Mouse (Mus musculus) kidney, embryonic 15.5 days (tissue): Measurements from ENCODE around the gene Gstp3. TPM values are rescaled to one million over a fixed set of nuclear protein-coding genes. Genes with fewer than 3 reads are reported as not detected.

Source experiments
- polyA plus RNA-seq: library from polyadenylated mRNA; unstranded; fragments of >200 nt; fragmentation: Nextera tagmentation; extraction: Ambion mirVana; gene quantifications from 2 replicates; pipeline ENCODE4 v1.2.1, GENCODE M21; 2015

The Gstp3 gene
- polyA plus RNA-seq, 1 experiment from 2014 or later = 1.4 TPM

Other genes with a start within 250 kb of the Gstp3 start
- 58.8 and 63.1 TPM in 2 replicates for gene Chka, start 207.8 kb downstream of the Gstp3 start, polyA plus RNA-seq
- gene Tcirg1, start 152.4 kb downstream of the Gstp3 start, polyA plus RNA-seq = 43.9 and 54.6 TPM in 2 replicates
- gene Ndufs8, start 146.8 kb downstream of the Gstp3 start, polyA plus RNA-seq = 344 and 353 TPM in 2 replicates
- 2.9 and 4.1 TPM in 2 replicates for gene Aldh3b1, start 129.8 kb downstream of the Gstp3 start, polyA plus RNA-seq
- gene Unc93b1, start 124.4 kb downstream of the Gstp3 start, polyA plus RNA-seq = 18.3 and 21.2 TPM in 2 replicates
- 0.06 TPM in 1 of 2 replicates, not detected in the other for gene Aldh3b3, start 100.9 kb downstream of the Gstp3 start, polyA plus RNA-seq
- gene Aldh3b2, start 87.2 kb downstream of the Gstp3 start, polyA plus RNA-seq = 1.7 and 1.8 TPM in 2 replicates
- 28.6 and 35.0 TPM in 2 replicates for gene Acy3, start 73.0 kb downstream of the Gstp3 start, polyA plus RNA-seq
- gene Tbx10, start 66.8 kb downstream of the Gstp3 start, polyA plus RNA-seq = 0.75 and 1.5 TPM in 2 replicates
- gene Nudt8, start 59.0 kb downstream of the Gstp3 start, polyA plus RNA-seq = 31.2 and 36.2 TPM in 2 replicates
- 3.3 and 4.1 TPM in 2 replicates for gene Gm49405, start 58.9 kb downstream of the Gstp3 start, polyA plus RNA-seq
- gene Doc2g, start 56.3 kb downstream of the Gstp3 start, polyA plus RNA-seq = 5.0 and 5.1 TPM in 2 replicates
- gene Ndufv1, start 46.8 kb downstream of the Gstp3 start, polyA plus RNA-seq = 220 and 237 TPM in 2 replicates
- 529 and 563 TPM in 2 replicates for gene Gstp1, start 21.6 kb downstream of the Gstp3 start, polyA plus RNA-seq
- gene Gstp2, start 13.5 kb downstream of the Gstp3 start, polyA plus RNA-seq = 2.4 and 14.9 TPM in 2 replicates
- gene Cabp2, start 22.0 kb upstream of the Gstp3 start, polyA plus RNA-seq = 0.22 and 0.84 TPM in 2 replicates
- 116 and 117 TPM in 2 replicates for gene Cdk2ap2, start 37.6 kb upstream of the Gstp3 start, polyA plus RNA-seq
- 14.0 and 15.8 TPM in 2 replicates for gene Pitpnm1, start 40.4 kb upstream of the Gstp3 start, polyA plus RNA-seq
- 98.0 and 108 TPM in 2 replicates for gene Aip, start 66.3 kb upstream of the Gstp3 start, polyA plus RNA-seq
- not detected in 2 replicates for gene Gpr152, start 80.2 kb upstream of the Gstp3 start, polyA plus RNA-seq
- 0.05 and 0.10 TPM in 2 replicates for gene Cabp4, start 84.5 kb upstream of the Gstp3 start, polyA plus RNA-seq
- 165 and 174 TPM in 2 replicates for gene Coro1b, start 89.0 kb upstream of the Gstp3 start, polyA plus RNA-seq
- 0.42 and 1.2 TPM in 2 replicates for gene Ptprcap, start 94.0 kb upstream of the Gstp3 start, polyA plus RNA-seq
- gene Rps6kb2, start 103.8 kb upstream of the Gstp3 start, polyA plus RNA-seq = 51.5 and 58.5 TPM in 2 replicates
- gene Carns1, start 115.9 kb upstream of the Gstp3 start, polyA plus RNA-seq = 2.9 and 3.1 TPM in 2 replicates
- gene Tbc1d10c, start 131.7 kb upstream of the Gstp3 start, polyA plus RNA-seq = 2.4 and 3.0 TPM in 2 replicates
- gene Ppp1ca, start 132.5 kb upstream of the Gstp3 start, polyA plus RNA-seq = 953 and 971 TPM in 2 replicates
- gene Rad9a, start 142.1 kb upstream of the Gstp3 start, polyA plus RNA-seq = 37.2 and 38.2 TPM in 2 replicates
- gene Clcf1, start 154.7 kb upstream of the Gstp3 start, polyA plus RNA-seq = 5.1 and 6.8 TPM in 2 replicates
- gene AC109138.7, start 154.8 kb upstream of the Gstp3 start, polyA plus RNA-seq = not detected in 2 replicates
- 23.2 and 27.4 TPM in 2 replicates for gene Pold4, start 172.3 kb upstream of the Gstp3 start, polyA plus RNA-seq
- 15.1 and 15.9 TPM in 2 replicates for gene Ssh3, start 209.6 kb upstream of the Gstp3 start, polyA plus RNA-seq
- gene Ankrd13d, start 223.6 kb upstream of the Gstp3 start, polyA plus RNA-seq = 8.3 and 8.5 TPM in 2 replicates
- 15.7 and 17.9 TPM in 2 replicates for gene Grk2, start 246.7 kb upstream of the Gstp3 start, polyA plus RNA-seq